Comparison of ENCODE assay signal across 8 mouse cellular contexts in genomic region chr1:178317275-178318001, GRCm38 (mm10). TPM values are rescaled to one million over a fixed set of nuclear protein-coding genes. Genes with fewer than 3 reads are reported as not detected.
DNase-seq lines count a peak whose midpoint lies in the region; ATAC-seq and TF ChIP-seq lines count a peak whose summit lies in the region.

No protein-coding gene starts in this region.

- no peak overlapping the region for H3K27ac ChIP-seq in cortical plate, adult 2 months (ENCODE audit: insufficient read depth, low read length)
- peak overlapping the region; percentile 99 for H3K27ac ChIP-seq in intestine, embryonic 14.5 days (ENCODE audit: low read depth)
- H3K27ac ChIP-seq in neural tube, embryonic 14.5 days (ENCODE audit: low read depth, low read length), result peak overlapping the region; percentile 100

- WGBS in lung, adult 2 months, result 12% methylated on average over 10 of the region's 10 CpGs
- 45% methylated on average over 10 of the region's 10 CpGs for WGBS in intestine, embryonic 14.5 days
- WGBS in neural tube, embryonic 14.5 days, result 24% methylated on average over 10 of the region's 10 CpGs

- no peak for TF ChIP-seq POLR2A in lung, adult 2 months (IDR thresholded peaks at IDR 0.05; ENCODE audit: borderline replicate concordance, extremely low read depth, low read depth, low read length)
- TF ChIP-seq POLR2A in cortical plate, adult 2 months (IDR thresholded peaks at IDR 0.05; ENCODE audit: extremely low read depth, insufficient read depth, low read length), result no peak

- H3K36me3 ChIP-seq in intestine, embryonic 14.5 days (ENCODE audit: control insufficient read depth, insufficient read depth, low read length), result peaks cover 24% of the 10 kb centered on the region
- peaks cover 6% of the 10 kb centered on the region for H3K36me3 ChIP-seq in neural tube, embryonic 14.5 days (ENCODE audit: control insufficient read depth, insufficient read depth, low read length)

- H3K9me3 ChIP-seq in intestine, embryonic 14.5 days (ENCODE audit: control insufficient read depth, low read length), result no peaks in the 10 kb centered on the region
- H3K9me3 ChIP-seq in neural tube, embryonic 14.5 days (ENCODE audit: control insufficient read depth, low read length), result no peaks in the 10 kb centered on the region

- no peak for ATAC-seq in intestine, embryonic 14.5 days (replicated peaks; ENCODE audit: low FRiP score, low TSS enrichment, low read depth)
- no peak for ATAC-seq in neural tube, embryonic 14.5 days (ENCODE audit: low read depth)
- ATAC-seq in frontal cortex, adult (ENCODE audit: low TSS enrichment), result no peak

- H3K27me3 ChIP-seq in intestine, embryonic 14.5 days (replicated peaks; ENCODE audit: control insufficient read depth, insufficient read depth, low read length), result no peaks in the 10 kb centered on the region
- no peaks in the 10 kb centered on the region for H3K27me3 ChIP-seq in neural tube, embryonic 14.5 days (ENCODE audit: control insufficient read depth, insufficient read depth, low read length)

- TF ChIP-seq CTCF in lung, adult 2 months (IDR thresholded peaks at IDR 0.05; ENCODE audit: insufficient read depth, low read length), result no peak
- TF ChIP-seq CTCF in cortical plate, adult 2 months (IDR thresholded peaks at IDR 0.05; ENCODE audit: extremely low read depth, insufficient read depth, low read length), result no peak

- H3K4me2 ChIP-seq in intestine, embryonic 14.5 days (ENCODE audit: low read length), result peak overlapping the region; percentile 87
- peak overlapping the region; percentile 94 for H3K4me2 ChIP-seq in neural tube, embryonic 14.5 days (ENCODE audit: low read depth, low read length)

- H3K9ac ChIP-seq in intestine, embryonic 14.5 days (ENCODE audit: low read length), result peak overlapping the region; percentile 97
- H3K9ac ChIP-seq in neural tube, embryonic 14.5 days (replicated peaks; ENCODE audit: low read depth, low read length), result peak overlapping the region; percentile 83

- peaks cover 14% of the 10 kb centered on the region for H3K4me1 ChIP-seq in lung, adult 2 months (ENCODE audit: control insufficient read depth, insufficient read depth, low read length)
- peaks cover 6% of the 10 kb centered on the region for H3K4me1 ChIP-seq in cortical plate, adult 2 months (ENCODE audit: control insufficient read depth, insufficient read depth, low read length)
- H3K4me1 ChIP-seq in intestine, embryonic 14.5 days (replicated peaks; ENCODE audit: control insufficient read depth, insufficient read depth, low read length), result peaks cover 19% of the 10 kb centered on the region
- peaks cover 26% of the 10 kb centered on the region for H3K4me1 ChIP-seq in neural tube, embryonic 14.5 days (ENCODE audit: control insufficient read depth, insufficient read depth, low read length)

- peak overlapping the region; percentile 98 for H3K4me3 ChIP-seq in lung, adult 2 months (replicated peaks; ENCODE audit: extremely low read depth, low read depth, low read length)
- peak overlapping the region; percentile 60 for H3K4me3 ChIP-seq in cortical plate, adult 2 months (ENCODE audit: insufficient read depth, low read length)
- peak overlapping the region; percentile 72 for H3K4me3 ChIP-seq in intestine, embryonic 14.5 days (ENCODE audit: low read depth, low read length)
- peak overlapping the region; percentile 64 for H3K4me3 ChIP-seq in neural tube, embryonic 14.5 days (ENCODE audit: low read depth, low read length)

- DNase-seq in lung, adult 2 months, result no peak
- no peak for DNase-seq in lung, postnatal 10 days
- DNase-seq in intestine, embryonic 14.5 days (ENCODE audit: low spot score), result no peak
- DNase-seq in left cerebral cortex, postnatal 36 days (ENCODE audit: low spot score in 2 of 2), result no peak
- no peak for DNase-seq in ovary, postnatal 10 days (ENCODE audit: low spot score)

- intact Hi-C loops in left cerebral cortex, postnatal 36 days (cut with DNase I), result loop anchor here (1.0 to 10.0 kb wide), 4 partner anchors 19 to 133 kb away; partner anchors contain the start of gene Desi2

RNA-seq across cellular contexts. Expression of gene Cox20, which starts 1.5 kb away (rescaled TPM):
- 7.3 and 12.4 TPM in 2 replicates for polyA plus RNA-seq in lung, adult 2 months (2012; rRNA removed)
- polyA plus RNA-seq in cortical plate, adult 2 months (2012; rRNA removed), result 62.8 and 63.5 TPM in 2 replicates
- polyA plus RNA-seq in intestine, embryonic 14.5 days (2014; fragmentation: Nextera tagmentation; extraction: Ambion mirVana), result 126 and 133 TPM in 2 replicates
- 105 and 107 TPM in 2 replicates for polyA plus RNA-seq in neural tube, embryonic 14.5 days (2014; fragmentation: Nextera tagmentation; extraction: Ambion mirVana)
- 10 to 100 TPM; 31.1 to 33.9 TPM for total RNA-seq in left cerebral cortex, postnatal 36 days (2021)

RNA-seq across cellular contexts. Expression of gene Hnrnpu, which starts 20.2 kb away (rescaled TPM):
- 48.3 and 65.0 TPM in 2 replicates for polyA plus RNA-seq in lung, adult 2 months (2012; rRNA removed)
- polyA plus RNA-seq in cortical plate, adult 2 months (2012; rRNA removed), result 317 and 349 TPM in 2 replicates
- polyA plus RNA-seq in intestine, embryonic 14.5 days (2014; fragmentation: Nextera tagmentation; extraction: Ambion mirVana), result 378 and 384 TPM in 2 replicates
- polyA plus RNA-seq in neural tube, embryonic 14.5 days (2014; fragmentation: Nextera tagmentation; extraction: Ambion mirVana), result 267 and 325 TPM in 2 replicates
- total RNA-seq in left cerebral cortex, postnatal 36 days (2021), result 100 to 1,000 TPM; 321 to 436 TPM
